Mouse (Mus musculus): Measurements from ENCODE around the gene Arfrp1.

DNA sequence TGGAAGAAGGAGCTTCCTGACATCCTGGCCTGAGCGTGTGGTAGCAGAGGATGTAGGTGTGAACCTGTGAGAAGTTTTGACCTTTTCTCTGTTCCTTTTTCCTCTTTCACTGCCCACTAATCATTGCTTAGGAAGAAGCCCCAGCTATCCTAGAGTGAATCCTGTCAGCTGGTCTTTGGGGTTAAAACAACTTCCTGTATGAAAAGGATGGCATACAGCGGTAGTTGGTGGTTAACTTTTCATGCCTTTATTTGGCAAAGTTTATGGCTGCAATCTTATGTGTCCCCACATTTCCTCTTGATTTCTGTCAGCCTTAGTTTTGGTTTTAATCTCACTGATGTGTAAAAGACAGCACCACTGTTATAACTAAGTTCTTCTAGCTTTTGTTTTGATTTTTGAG lies 12.0 kb upstream of the Arfrp1 start:
- TF ChIP-seq TAL1 (IDR thresholded peaks at IDR 0.05; ENCODE audit: low read length): no peak
- no peak for TF ChIP-seq GATA1 (IDR thresholded peaks at IDR 0.05; ENCODE audit: low read length)

Measured in erythroblast, embryonic 14.5 days (primary cell).